Comparison of ENCODE assay signal across 22 mouse cellular contexts in the genomic region with DNA sequence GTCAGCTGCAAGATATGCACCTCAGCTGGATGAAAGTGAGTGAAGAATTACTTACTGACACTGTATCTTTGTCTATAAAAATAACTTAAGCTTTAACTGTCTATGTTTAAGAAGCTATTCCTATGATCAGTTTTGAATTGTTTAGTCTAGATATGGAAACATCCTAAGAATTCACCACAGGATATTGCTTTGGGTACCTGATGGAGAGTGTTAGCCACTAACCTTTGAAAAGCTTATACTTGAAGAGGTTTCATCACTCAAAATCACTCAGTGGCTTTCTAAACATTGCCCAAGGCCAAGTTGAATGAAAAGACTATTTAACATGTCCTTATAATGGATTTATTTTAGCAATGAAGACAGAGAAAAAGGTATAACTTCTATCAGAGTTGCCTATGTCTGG.
A peak's percentile ranks its signal among the peaks of the same experiment; 100 is the strongest.
DNase-seq lines count a peak whose midpoint lies in the region; ATAC-seq and TF ChIP-seq lines count a peak whose summit lies in the region.
"Had no signal": no experiment of that assay in that cellular context is flagged by ENCODE, and none has a peak within 500 bp of the region (broad histone marks: within the 10 kb centered on the region; RNA-seq: fewer than 3 reads in every experiment).

No protein-coding gene starts in this region.

- no peaks in the 10 kb centered on the region for H3K27me3 ChIP-seq in midbrain, embryonic 11.5 days (ENCODE audit: control insufficient read depth, insufficient read depth, low read length)
- H3K27me3 ChIP-seq in midbrain, postnatal 0 days (ENCODE audit: insufficient read depth, low read length), result no peaks in the 10 kb centered on the region
- no peaks in the 10 kb centered on the region for H3K27me3 ChIP-seq in Patski
- H3K27me3 ChIP-seq: CH12.LX had no signal

- CTCF ChIA-PET in Patski (lab: Charles Lee), result interaction anchor here (1.0 to 1.5 kb wide), 3 partner anchors 8 to 25 kb away, joined by 3 to 4 read pairs (median 4); no protein-coding TSS in a partner anchor

- peak; percentile 66 for DNase-seq in midbrain, embryonic 11.5 days (ENCODE audit: low spot score, missing footprints)
- no peak for DNase-seq in midbrain, postnatal 0 days (ENCODE audit: low spot score)
- DNase-seq in 3T3-L1 (ENCODE audit: low read depth, low spot score), result peak; percentile 6
- peak; percentile 19 for DNase-seq in Patski (ENCODE audit: low read depth, low spot score)
- DNase-seq in cerebellum, postnatal 14 days, result no peak
- no peak for DNase-seq in cerebellum, adult 8-10 months
- DNase-seq: adrenal gland, adult 2 months; adrenal gland, adult 8-10 months; adrenal gland, postnatal 10 days; adrenal gland, postnatal 14 days; adrenal gland, postnatal 25 days; adrenal gland, postnatal 36 days; B cell, adult 2 months; cerebellum, adult 11 months; cerebellum, adult 11-12 months; cerebellum, adult 18-20 months; cerebellum, adult 2 months; cerebellum, adult 9-10 months had no signal

- H3K4me3 ChIP-seq in midbrain, embryonic 11.5 days (ENCODE audit: low read depth, low read length), result no peak overlapping the region
- no peak overlapping the region for H3K4me3 ChIP-seq in midbrain, postnatal 0 days (ENCODE audit: low read depth, low read length)

- in situ Hi-C loops in Patski (cut with MboI; ENCODE audit: low pct_unique_long_range_greater_than_20kb), result loop anchor here (5.0 to 10.0 kb wide), 2 partner anchors 347 to 940 kb away; no protein-coding TSS in a partner anchor

- H3K27ac ChIP-seq in midbrain, embryonic 11.5 days (ENCODE audit: low read depth, low read length), result no peak overlapping the region
- no peak overlapping the region for H3K27ac ChIP-seq in midbrain, postnatal 0 days (ENCODE audit: low read depth, low read length)

- TF ChIP-seq CTCF in midbrain, postnatal 0 days (IDR thresholded peaks at IDR 0.05), result no peak
- TF ChIP-seq CTCF in Patski (IDR thresholded peaks at IDR 0.05), result no peak

- H3K9me3 ChIP-seq in midbrain, embryonic 11.5 days (ENCODE audit: control insufficient read depth, low read length), result no peaks in the 10 kb centered on the region
- no peaks in the 10 kb centered on the region for H3K9me3 ChIP-seq in midbrain, postnatal 0 days (ENCODE audit: low read length)
- H3K9me3 ChIP-seq: G1E had no signal

- H3K9ac ChIP-seq in midbrain, embryonic 11.5 days (ENCODE audit: low read length), result no peak overlapping the region
- H3K9ac ChIP-seq in midbrain, postnatal 0 days (replicated peaks; ENCODE audit: low read length, poor library complexity, severe bottlenecking), result no peak overlapping the region

- no peaks in the 10 kb centered on the region for H3K4me1 ChIP-seq in midbrain, embryonic 11.5 days (ENCODE audit: control insufficient read depth, insufficient read depth, low read length)
- no peaks in the 10 kb centered on the region for H3K4me1 ChIP-seq in midbrain, postnatal 0 days (ENCODE audit: insufficient read depth, low read length)

- H3K4me2 ChIP-seq in midbrain, embryonic 11.5 days, result no peak overlapping the region
- no peak overlapping the region for H3K4me2 ChIP-seq in midbrain, postnatal 0 days (ENCODE audit: low read depth, low read length, poor library complexity, severe bottlenecking)

- POLR2A ChIA-PET in Patski (lab: Charles Lee), result no interaction called here

- H3K36me3 ChIP-seq in midbrain, embryonic 11.5 days (ENCODE audit: control insufficient read depth, insufficient read depth, low read length), result no peaks in the 10 kb centered on the region
- H3K36me3 ChIP-seq in midbrain, postnatal 0 days (ENCODE audit: insufficient read depth, low read length), result no peaks in the 10 kb centered on the region
- H3K36me3 ChIP-seq: G1E had no signal

- ATAC-seq in midbrain, embryonic 11.5 days (ENCODE audit: low FRiP score), result no peak
- ATAC-seq in midbrain, postnatal 0 days (ENCODE audit: low FRiP score), result no peak
- ATAC-seq in Patski, result peak; percentile 64
- ATAC-seq: activated CD4-positive, CD25-positive, alpha-beta regulatory T cell, adult 4 months; CD4-positive, CD25-positive, alpha-beta regulatory T cell, adult 4 months had no signal

Comparison
In these comparisons a context has a peak if more than half of its experiments do, and no peak if none do; other contexts are left out.
1. DNase-seq: peak in midbrain, embryonic 11.5 days (single experiment), 3T3-L1 (single experiment) and Patski (single experiment); none in midbrain, postnatal 0 days (single experiment), cerebellum, postnatal 14 days (0 of 2) and cerebellum, adult 8-10 months (single experiment).